Mouse (Mus musculus) embryonic facial prominence, embryonic 13.5 days (tissue): Measurements from ENCODE around the gene Kdm8. TPM values are rescaled to one million over a fixed set of nuclear protein-coding genes. Genes with fewer than 3 reads are reported as not detected.

ENCODE experiments used
- ATAC-seq: fragments of 200-750 bp; cut with Nextera tagmentation; 2 replicates; pipeline ENCODE4 v1.8.0; 2017; ENCODE audit warnings: low read depth; ENCODE audit not compliant: insufficient number of reproducible peaks, insufficient read depth, low FRiP score, low TSS enrichment
- H3K27ac ChIP-seq: fragments of 300-500 bp; sonication (generic); 2 replicates; pipeline ENCODE4 v1.5.1; 2015; ENCODE audit warnings: moderate library complexity, mild to moderate bottlenecking, inconsistent platforms
- H3K27me3 ChIP-seq: fragments of 300-500 bp; sonication (generic); 2 replicates; pipeline ENCODE4 v1.6.1; 2015; ENCODE audit warnings: mild to moderate bottlenecking, inconsistent platforms
- H3K36me3 ChIP-seq: fragments of 300-500 bp; sonication (generic); 2 replicates; pipeline ENCODE4 v1.6.1; 2015; ENCODE audit warnings: mild to moderate bottlenecking, inconsistent platforms
- H3K4me1 ChIP-seq: fragments of 300-500 bp; sonication (generic); 2 replicates; pipeline ENCODE4 v1.6.1; 2015; ENCODE audit warnings: inconsistent platforms
- H3K4me2 ChIP-seq: fragments of 300-500 bp; sonication (generic); 2 replicates; pipeline ENCODE4 v1.6.1; 2015; ENCODE audit warnings: moderate library complexity, mild to moderate bottlenecking, inconsistent platforms
- H3K4me3 ChIP-seq: fragments of 300-500 bp; sonication (generic); 2 replicates; pipeline ENCODE4 v1.5.1; 2015; ENCODE audit warnings: mild to moderate bottlenecking, inconsistent platforms
- H3K9ac ChIP-seq: fragments of 300-500 bp; sonication (generic); 2 replicates; pipeline ENCODE4 v1.6.1; 2015; ENCODE audit warnings: mild to moderate bottlenecking, inconsistent platforms
- H3K9me3 ChIP-seq: fragments of 300-500 bp; sonication (generic); 2 replicates; pipeline ENCODE4 v1.6.1; 2016; ENCODE audit warnings: inconsistent platforms
- WGBS: fragments of 180-500 bp; shearing (Covaris S2); methylation state at CpG from one replicate; pipeline ENCODE4 v1.1.7; 2015; ENCODE audit warnings: mixed read lengths; 5-methylcytosine and 5-hydroxymethylcytosine counted together
- polyA plus RNA-seq: library from polyadenylated mRNA; unstranded; fragments of >200 nt; fragmentation: Nextera tagmentation; extraction: Ambion mirVana; gene quantifications from 2 replicates; pipeline ENCODE4 v1.2.1, GENCODE M21; 2015

Kdm8 gene
- polyA plus RNA-seq, 1 experiment from 2014 or later = 10.0 TPM

GRCm38 (mm10) chr7:125504618-125505017 is 60.1 kb downstream of the Kdm8 start:
- no peak overlapping the region for H3K4me2 ChIP-seq
- H3K4me3 ChIP-seq = no peak overlapping the region
- WGBS = 78% methylated on average over 5 of the region's 5 CpGs
- ATAC-seq = no peak
- no peaks in the 10 kb centered on the region for H3K27me3 ChIP-seq
- H3K9me3 ChIP-seq = no peaks in the 10 kb centered on the region
- H3K36me3 ChIP-seq = no peaks in the 10 kb centered on the region
- H3K27ac ChIP-seq = no peak overlapping the region
- no peaks in the 10 kb centered on the region for H3K4me1 ChIP-seq
- no peak overlapping the region for H3K9ac ChIP-seq

GRCm38 (mm10) chr7:125505568-125505967 is 61.1 kb downstream of the Kdm8 start:
- no peaks in the 10 kb centered on the region for H3K36me3 ChIP-seq
- no peak overlapping the region for H3K4me3 ChIP-seq
- no peak for ATAC-seq
- no peak overlapping the region for H3K9ac ChIP-seq
- H3K27ac ChIP-seq = no peak overlapping the region
- WGBS = 86% methylated on average over 10 of the region's 10 CpGs
- no peaks in the 10 kb centered on the region for H3K27me3 ChIP-seq
- H3K4me1 ChIP-seq = no peaks in the 10 kb centered on the region
- H3K9me3 ChIP-seq = no peaks in the 10 kb centered on the region
- no peak overlapping the region for H3K4me2 ChIP-seq

GRCm38 (mm10) chr7:125507279-125507678 is 62.8 kb downstream of the Kdm8 start:
- WGBS = 75% methylated on average over 2 of the region's 2 CpGs
- no peaks in the 10 kb centered on the region for H3K27me3 ChIP-seq
- H3K9ac ChIP-seq = no peak overlapping the region
- H3K4me3 ChIP-seq = no peak overlapping the region
- H3K36me3 ChIP-seq = no peaks in the 10 kb centered on the region
- no peaks in the 10 kb centered on the region for H3K4me1 ChIP-seq
- no peak overlapping the region for H3K4me2 ChIP-seq
- H3K27ac ChIP-seq = no peak overlapping the region
- ATAC-seq = no peak
- H3K9me3 ChIP-seq = no peaks in the 10 kb centered on the region

GRCm38 (mm10) chr7:125511432-125511831 is 67.0 kb downstream of the Kdm8 start:
- no peak overlapping the region for H3K4me2 ChIP-seq
- H3K4me3 ChIP-seq = no peak overlapping the region
- H3K27me3 ChIP-seq = no peaks in the 10 kb centered on the region
- H3K9me3 ChIP-seq = no peaks in the 10 kb centered on the region
- peaks cover 7% of the 10 kb centered on the region; the same call in 1 of the 2 replicates for H3K4me1 ChIP-seq
- no peak for ATAC-seq
- H3K9ac ChIP-seq = no peak overlapping the region
- H3K27ac ChIP-seq = no peak overlapping the region
- no peaks in the 10 kb centered on the region for H3K36me3 ChIP-seq
- WGBS = 84% methylated on average over 5 of the region's 5 CpGs

- no peak for ATAC-seq
- 45% methylated on average over 2 of the region's 2 CpGs for WGBS
- no peak overlapping the region for H3K4me2 ChIP-seq
- H3K9me3 ChIP-seq = no peaks in the 10 kb centered on the region
- H3K36me3 ChIP-seq = no peaks in the 10 kb centered on the region
- no peak overlapping the region for H3K9ac ChIP-seq
- no peak overlapping the region for H3K4me3 ChIP-seq
- peaks cover 7% of the 10 kb centered on the region; the same call in 1 of the 2 replicates for H3K4me1 ChIP-seq
- no peak overlapping the region for H3K27ac ChIP-seq
- H3K27me3 ChIP-seq = no peaks in the 10 kb centered on the region
Observed at GRCm38 (mm10) chr7:125511852-125512251, 67.4 kb downstream of the Kdm8 start.

Other genes starting within 250 kb of the Kdm8 start
- 108 and 116 TPM in 2 replicates for gene Nsmce1, start 46.9 kb downstream of the Kdm8 start, polyA plus RNA-seq
- gene Il4ra, start 107.4 kb downstream of the Kdm8 start, polyA plus RNA-seq = 7.0 and 7.7 TPM in 2 replicates
- 0.67 and 0.81 TPM in 2 replicates for gene Il21r, start 158.8 kb downstream of the Kdm8 start, polyA plus RNA-seq